ENCODE assay signal across 21 mouse cellular contexts in the genomic region with DNA sequence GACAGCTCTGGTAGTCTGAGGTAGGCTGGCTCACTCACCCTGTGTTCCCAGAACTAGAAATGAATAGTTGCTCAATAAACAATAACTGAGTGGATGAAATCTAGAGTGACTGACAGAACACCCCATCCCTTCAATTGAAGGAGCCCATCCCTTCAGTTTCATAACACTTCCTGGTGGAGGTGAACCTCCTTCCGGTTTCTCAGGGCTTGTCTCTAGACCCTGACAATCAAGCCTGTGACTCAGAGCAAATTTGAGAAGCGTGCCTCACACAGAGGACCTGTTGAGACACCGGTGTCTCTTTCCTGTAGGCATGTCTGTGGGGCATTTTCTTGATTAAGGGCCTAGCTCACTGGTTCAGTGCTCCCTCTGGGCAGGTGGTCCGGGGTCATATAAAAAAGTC. TPM values are rescaled to one million over a fixed set of nuclear protein-coding genes. Genes with fewer than 3 reads are reported as not detected.
"Had no signal": no experiment of that assay in that cellular context is flagged by ENCODE, and none has a peak within 500 bp of the region (broad histone marks: within the 10 kb centered on the region; RNA-seq: fewer than 3 reads in every experiment).

No protein-coding gene starts in this region.

- H3K36me3 ChIP-seq: kidney, embryonic 15.5 days; limb, embryonic 12.5 days; limb, embryonic 15.5 days; midbrain, embryonic 13.5 days; neural tube, embryonic 13.5 days had no signal

- ATAC-seq: intestine, postnatal 0 days; liver, postnatal 0 days; lung, postnatal 0 days; midbrain, embryonic 13.5 days; midbrain, embryonic 16.5 days had no signal

- H3K4me2 ChIP-seq: kidney, embryonic 15.5 days; limb, embryonic 12.5 days; limb, embryonic 15.5 days; liver, embryonic 11.5 days; lung, embryonic 14.5 days; midbrain, embryonic 13.5 days; neural tube, embryonic 13.5 days had no signal

- H3K27me3 ChIP-seq: kidney, embryonic 15.5 days; limb, embryonic 12.5 days had no signal

- DNase-seq: kidney, adult 2 months; kidney, postnatal 10 days; kidney, postnatal 4 days; left cerebral cortex, postnatal 4 days; liver, postnatal 0 days; lung, embryonic 14.5 days; thymus, adult 18-20 months; thymus, postnatal 36 days had no signal

- H3K27ac ChIP-seq: kidney, embryonic 15.5 days; limb, embryonic 12.5 days; limb, embryonic 15.5 days; liver, embryonic 14.5 days; macrophage; midbrain, embryonic 13.5 days; neural tube, embryonic 13.5 days had no signal

- H3K9me3 ChIP-seq: kidney, embryonic 15.5 days; limb, embryonic 15.5 days; neural tube, embryonic 13.5 days had no signal

- H3K9ac ChIP-seq: kidney, embryonic 15.5 days; limb, embryonic 12.5 days; limb, embryonic 15.5 days; liver, embryonic 14.5 days; liver, postnatal 0 days; lung, embryonic 14.5 days; midbrain, embryonic 13.5 days; neural tube, embryonic 13.5 days had no signal

- H3K4me3 ChIP-seq: kidney, embryonic 15.5 days; limb, embryonic 12.5 days; limb, embryonic 15.5 days; midbrain, embryonic 13.5 days; myocyte; neural tube, embryonic 13.5 days had no signal

RNA-seq across cellular contexts. Expression of a gene that starts 38.9 kb away (rescaled TPM):
- total RNA-seq: monocyte, adult 5-6 weeks had no signal
- polyA plus RNA-seq: macrophage had no signal
